Mouse (Mus musculus) CH12.LX (cell line): Measurements from ENCODE around the gene Mpv17. TPM values are rescaled to one million over a fixed set of nuclear protein-coding genes. Genes with fewer than 3 reads are reported as not detected.

Experiments used
- DNase-seq: peaks from one replicate; pipeline ENCODE4 v3.0.0-alpha.2; 2013; ENCODE audit errors: extremely low read depth
- H3K27ac ChIP-seq: 2 replicates; pipeline ENCODE4 v1.5.1; 2012; ENCODE audit warnings: low read depth, mild to moderate bottlenecking, control low read depth, moderate library complexity; ENCODE audit not compliant: insufficient read depth
- H3K27me3 ChIP-seq: replicated peaks from 2 replicates; pipeline ENCODE3; 2012; ENCODE audit warnings: inconsistent platforms
- H3K36me3 ChIP-seq, 2 experiments: replicated peaks in 1 of 2; 2 replicates each; pipeline versions ENCODE3 to v1.6.1; 2012; ENCODE audit warnings: inconsistent platforms in 1 of 2, low read length in 1 of 2, mild to moderate bottlenecking in 1 of 2, mixed read lengths in 1 of 2, moderate library complexity in 1 of 2; ENCODE audit not compliant: control insufficient read depth in 1 of 2, insufficient read depth in 1 of 2
- H3K4me1 ChIP-seq, 2 experiments: 2 replicates each; pipeline ENCODE4 v1.6.1; 2012; ENCODE audit warnings: inconsistent platforms in 1 of 2, moderate library complexity in 1 of 2; ENCODE audit not compliant: insufficient read depth in 2 of 2, control insufficient read depth in 1 of 2
- H3K4me2 ChIP-seq: 2 replicates; pipeline ENCODE4 v1.6.1; 2012; ENCODE audit warnings: low read depth, mild to moderate bottlenecking, control low read depth; ENCODE audit not compliant: poor library complexity, insufficient read depth, severe bottlenecking
- H3K4me3 ChIP-seq, 3 experiments: fragments of 150-350 bp in 1 of 3; sonication (generic) in 1 of 3; replicated peaks in 1 of 3; 2 replicates each; pipeline versions ENCODE3 to v1.5.1; 2011 to 2012; ENCODE audit warnings: low read depth in 2 of 3, low read length in 2 of 3, mild to moderate bottlenecking in 2 of 3, moderate library complexity in 2 of 3, control low read depth in 1 of 3, improper control_type of control experiment in 1 of 3, inconsistent platforms in 1 of 3, mixed read lengths in 1 of 3; ENCODE audit not compliant: poor library complexity in 1 of 3
- H3K79me2 ChIP-seq: replicated peaks from 2 replicates; pipeline ENCODE4 v1.6.1; 2012; ENCODE audit warnings: mild to moderate bottlenecking, moderate library complexity; ENCODE audit not compliant: control insufficient read depth, poor library complexity, insufficient read depth, severe bottlenecking; ENCODE audit errors: extremely low read depth
- H3K9ac ChIP-seq: 2 replicates; pipeline ENCODE4 v1.6.1; 2012; ENCODE audit warnings: low read depth, mild to moderate bottlenecking, control low read depth, moderate library complexity; ENCODE audit not compliant: insufficient read depth
- H3K9me3 ChIP-seq: replicated peaks from 2 replicates; pipeline ENCODE3; 2012; ENCODE audit warnings: low read length, inconsistent platforms, mixed read lengths
- CHD1 ChIP-seq: IDR thresholded peaks from 2 replicates; pipeline ENCODE4 v1.6.1; 2012; ENCODE audit warnings: low read depth, low read length, improper control_type of control experiment, inconsistent platforms
- CHD2 ChIP-seq: IDR thresholded peaks from 2 replicates; pipeline ENCODE4 v1.6.1; 2011; ENCODE audit warnings: low read length, improper control_type of control experiment
- CTCF ChIP-seq, 2 experiments: IDR thresholded peaks in 1 of 2; conservative IDR thresholded peaks in 1 of 2; 2 replicates each; pipeline ENCODE4 v1.5.1; 2011 to 2012; ENCODE audit warnings: low read depth in 2 of 2, low read length in 2 of 2, improper control_type of control experiment in 1 of 2, inconsistent platforms in 1 of 2, mild to moderate bottlenecking in 1 of 2, moderate library complexity in 1 of 2
- E2F4 ChIP-seq: IDR thresholded peaks from 2 replicates; pipeline ENCODE4 v1.6.1; 2011; ENCODE audit warnings: low read depth, low read length, improper control_type of control experiment; ENCODE audit not compliant: insufficient replicate concordance
- ELF1 ChIP-seq: IDR thresholded peaks from 2 replicates; pipeline ENCODE4 v1.6.1; 2014; ENCODE audit warnings: low read depth, mild to moderate bottlenecking, inconsistent platforms, low read length, improper control_type of control experiment
- EP300 ChIP-seq: IDR thresholded peaks from 2 replicates; pipeline ENCODE4 v1.6.1; 2011; ENCODE audit warnings: low read length, improper control_type of control experiment
- ETS1 ChIP-seq: conservative IDR thresholded peaks from 2 replicates; pipeline ENCODE4 v1.6.1; 2012; ENCODE audit warnings: low read depth, mild to moderate bottlenecking, inconsistent platforms, low read length, improper control_type of control experiment, moderate library complexity
- GABPA ChIP-seq: IDR thresholded peaks from 2 replicates; pipeline ENCODE4 v1.6.1; 2012; ENCODE audit warnings: low read depth, low read length, improper control_type of control experiment, inconsistent platforms; ENCODE audit not compliant: insufficient replicate concordance
- HCFC1 ChIP-seq: IDR thresholded peaks from 2 replicates; pipeline ENCODE4 v1.6.1; 2012; ENCODE audit warnings: low read depth, mild to moderate bottlenecking, inconsistent platforms, low read length, improper control_type of control experiment
- MAFK ChIP-seq: IDR thresholded peaks from 2 replicates; pipeline ENCODE4 v1.6.1; 2011; ENCODE audit warnings: low read length, improper control_type of control experiment; ENCODE audit not compliant: insufficient replicate concordance
- MXI1 ChIP-seq: IDR thresholded peaks from 2 replicates; pipeline ENCODE4 v1.6.1; 2011; ENCODE audit warnings: mild to moderate bottlenecking, low read depth, low read length, improper control_type of control experiment
- PAX5 ChIP-seq: IDR thresholded peaks from 2 replicates; pipeline ENCODE4 v1.6.1; 2012; ENCODE audit warnings: low read length, inconsistent platforms, mixed read lengths
- POLR2A ChIP-seq: IDR thresholded peaks from 2 replicates; pipeline ENCODE4 v1.6.1; 2011; ENCODE audit warnings: low read depth, mild to moderate bottlenecking, improper control_type of control experiment, low read length
- SMC3 ChIP-seq: IDR thresholded peaks from 2 replicates; pipeline ENCODE4 v1.6.1; 2011; ENCODE audit warnings: low read depth, low read length, improper control_type of control experiment
- TCF12 ChIP-seq: IDR thresholded peaks from 2 replicates; pipeline ENCODE4 v1.6.1; 2014; ENCODE audit warnings: low read depth, mild to moderate bottlenecking, inconsistent platforms, low read length, improper control_type of control experiment
- UBTF ChIP-seq: IDR thresholded peaks from 2 replicates; pipeline ENCODE4 v1.6.1; 2012; ENCODE audit warnings: low read depth, mild to moderate bottlenecking, inconsistent platforms, low read length, improper control_type of control experiment, moderate library complexity
- USF1 ChIP-seq: IDR thresholded peaks from 2 replicates; pipeline ENCODE4 v1.6.1; 2014; ENCODE audit warnings: low read depth, mild to moderate bottlenecking, inconsistent platforms, low read length, improper control_type of control experiment
- USF2 ChIP-seq: conservative IDR thresholded peaks from 2 replicates; pipeline ENCODE4 v1.6.1; 2011; ENCODE audit warnings: low read depth, low read length, improper control_type of control experiment
- ZC3H11A ChIP-seq: IDR thresholded peaks from 2 replicates; pipeline ENCODE4 v1.6.1; 2012; ENCODE audit warnings: low read depth, mild to moderate bottlenecking, inconsistent platforms, low read length, improper control_type of control experiment
- ZKSCAN1 ChIP-seq: IDR thresholded peaks from 2 replicates; pipeline ENCODE4 v1.6.1; 2012; ENCODE audit warnings: low read depth, inconsistent platforms, low read length, improper control_type of control experiment, borderline replicate concordance
- dilution Hi-C: fragments of 300-500 bp; cut with MboI; formaldehyde crosslinking; loops from 2 replicates; pipeline ENCODE4 v1.14.3; 2020; ENCODE audit warnings: low sequenced_read_pairs; ENCODE audit not compliant: extremely low pct_unique_long_range_greater_than_20kb, extremely low pct_ligation_motif_present
- in situ Hi-C: fragments of 300-500 bp; cut with MboI; formaldehyde crosslinking; loops from 3 replicates; pipeline ENCODE4 v1.14.3; 2019; ENCODE audit warnings: low sequenced_read_pairs, low pct_ligation_motif_present, low pct_unique_long_range_greater_than_20kb, mixed read lengths
- polyA plus RNA-seq: library from polyadenylated mRNA; unstranded; fragments of >175 nt; gene quantifications from 2 replicates; pipeline ENCODE4 v1.2.1, GENCODE M21; 2012; ENCODE audit warnings: low read depth; ENCODE audit not compliant: insufficient read length
- total RNA-seq, 2 experiments: library from RNA; depleted of rRNA; stranded (reverse); fragments of 300-350 nt in 1 of 2; fragments of >200 nt in 1 of 2; gene quantifications; 2 replicates each; pipeline ENCODE4 v1.2.3; 2012 to 2014

Gene Mpv17
- total and polyA plus RNA-seq, 3 experiments: 24.0 to 37.6 (median 32.8) TPM

GRCm38 (mm10) chr5:31151746-31152145, 2.3 kb downstream of the Mpv17 start:
- H3K79me2 ChIP-seq: no peaks in the 10 kb centered on the region
- in situ Hi-C loops (no loop called here), dilution Hi-C loops (no loop called here)
- no peaks in the 10 kb centered on the region for H3K27me3 ChIP-seq
- no peak overlapping the region for H3K4me3 ChIP-seq
- H3K36me3 ChIP-seq: peaks cover 24 to 60% of the 10 kb centered on the region in 2 experiments
- H3K9me3 ChIP-seq: no peaks in the 10 kb centered on the region
- DNase-seq: peak; percentile 10
- TF ChIP-seq CTCF (conservative IDR thresholded peaks at IDR 0.05 in 1 of 2, IDR thresholded peaks at IDR 0.05 in 1 of 2; ENCODE audit: low read depth in 2 of 2, low read length in 2 of 2) (peak in 1 of 2 experiments; percentile 35; a peak in 1 of 4 replicates), USF1 (no peak)
- no peak overlapping the region for H3K9ac ChIP-seq
- H3K4me1 ChIP-seq: peaks cover 3 to 24% of the 10 kb centered on the region in 2 experiments; a peak in 2 of 4 replicates
- H3K27ac ChIP-seq: no peak overlapping the region
- no peak overlapping the region for H3K4me2 ChIP-seq

DNA sequence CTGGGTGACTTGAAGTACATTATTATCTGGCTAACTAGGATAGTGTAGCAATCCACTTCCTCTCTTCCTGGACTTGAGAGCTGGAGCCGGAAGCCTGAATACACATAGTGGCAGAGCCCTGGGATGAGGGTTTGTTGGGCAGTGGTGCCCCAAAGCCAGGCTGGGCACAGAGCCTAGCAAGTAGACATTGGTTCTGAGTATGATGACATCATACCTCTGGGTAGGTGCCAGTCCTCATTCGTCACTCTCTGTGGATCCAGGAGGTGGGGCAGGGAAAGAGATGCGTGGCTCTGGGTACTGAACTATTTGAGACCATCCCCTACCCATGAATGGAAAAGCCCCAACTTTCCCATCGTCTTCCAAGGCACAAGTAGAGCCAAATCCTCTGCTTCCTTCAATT, 4.3 kb downstream of the Mpv17 start:
- H3K36me3 ChIP-seq: peaks cover 35 to 65% of the 10 kb centered on the region in 2 experiments

GRCm38 (mm10) chr5:31138968-31139425, 15.1 kb downstream of the Mpv17 start:
- DNase-seq: no peak
- H3K9me3 ChIP-seq: no peaks in the 10 kb centered on the region
- H3K4me1 ChIP-seq: no peaks in the 10 kb centered on the region
- no peak for TF ChIP-seq CHD1
- TF ChIP-seq ETS1: no peak
- TF ChIP-seq GABPA: no peak
- TF ChIP-seq USF2: no peak
- TF ChIP-seq PAX5: no peak
- TF ChIP-seq EP300: no peak
- TF ChIP-seq CHD2: no peak
- no peak for TF ChIP-seq SMC3
- TF ChIP-seq UBTF: no peak
- no peak for TF ChIP-seq MAFK
- H3K36me3 ChIP-seq: peaks cover 10 to 23% of the 10 kb centered on the region in 2 experiments
- H3K27me3 ChIP-seq: no peaks in the 10 kb centered on the region
- H3K27ac ChIP-seq: no peak overlapping the region
- dilution Hi-C loops (no loop called here), in situ Hi-C loops (no loop called here)
- H3K4me3 ChIP-seq: no peak overlapping the region
- H3K9ac ChIP-seq: no peak overlapping the region
- H3K79me2 ChIP-seq: no peaks in the 10 kb centered on the region
- H3K4me2 ChIP-seq: no peak overlapping the region

More for the DNA sequence above, 4.3 kb downstream of the Mpv17 start:
- Histone ChIP-seq H3K27ac (no peak overlapping the region), H3K4me1 (peaks cover 3 to 24% of the 10 kb centered on the region in 2 experiments; a peak in 2 of 4 replicates), H3K4me3 (no peak overlapping the region), H3K27me3 (no peaks in the 10 kb centered on the region), H3K9ac (no peak overlapping the region), H3K79me2 (no peaks in the 10 kb centered on the region), H3K9me3 (no peaks in the 10 kb centered on the region), H3K4me2 (no peak overlapping the region)
- dilution Hi-C loops (no loop called here), in situ Hi-C loops (no loop called here)
- no peak for DNase-seq
- TF ChIP-seq E2F4 (no peak), EP300 (no peak), TCF12 (no peak), ZC3H11A (no peak), POLR2A (no peak), ELF1 (no peak), SMC3 (no peak), ZKSCAN1 (no peak), USF1 (no peak), MXI1 (no peak), HCFC1 (no peak), CHD2 (no peak)
